Mouse (Mus musculus) ES-Bruce4 (cell line): ENCODE measurements at regions not wholly inside any gene's neighbourhood (a gene's known extent, or its start where the extent isn't known, plus 50 kb on each side); places are given as distances from the start of the nearest gene placed in this dataset.

ENCODE experiments used
- H3K27ac ChIP-seq: 2 replicates; pipeline ENCODE4 v1.5.1; 2012; ENCODE audit warnings: low read length, inconsistent platforms; ENCODE audit not compliant: insufficient read depth
- H3K27me3 ChIP-seq: 2 replicates; pipeline ENCODE4 v1.6.1; 2012; ENCODE audit warnings: mild to moderate bottlenecking, low read length, inconsistent platforms; ENCODE audit not compliant: control insufficient read depth, poor library complexity, insufficient read depth, severe bottlenecking
- H3K36me3 ChIP-seq: 2 replicates; pipeline ENCODE4 v1.6.1; 2012; ENCODE audit warnings: inconsistent platforms, mild to moderate bottlenecking, low read length, moderate library complexity; ENCODE audit not compliant: control insufficient read depth, poor library complexity, insufficient read depth, severe bottlenecking
- H3K4me1 ChIP-seq: one replicate; pipeline ENCODE4 v1.8.1; 2011; ENCODE audit warnings: low read length; ENCODE audit not compliant: control insufficient read depth, insufficient read depth
- H3K4me3 ChIP-seq: 2 replicates; pipeline ENCODE4 v1.5.1; 2011; ENCODE audit warnings: low read depth, mild to moderate bottlenecking, low read length
- H3K9ac ChIP-seq: 2 replicates; pipeline ENCODE4 v1.6.1; 2012; ENCODE audit warnings: low read depth, mild to moderate bottlenecking, inconsistent platforms; ENCODE audit not compliant: poor library complexity, severe bottlenecking
- H3K9me3 ChIP-seq: replicated peaks from 2 replicates; pipeline ENCODE4 v1.6.1; 2012; ENCODE audit warnings: mild to moderate bottlenecking, low read length, inconsistent platforms; ENCODE audit not compliant: control insufficient read depth, poor library complexity, insufficient read depth, severe bottlenecking
- CTCF ChIP-seq: IDR thresholded peaks from one replicate; pipeline ENCODE4 v1.8.1; 2011; ENCODE audit warnings: low read depth, low read length
- EP300 ChIP-seq: IDR thresholded peaks from 2 replicates; pipeline ENCODE4 v1.6.1; 2011; ENCODE audit warnings: low read depth, low read length; ENCODE audit not compliant: insufficient read depth
- POLR2A ChIP-seq: IDR thresholded peaks from one replicate; pipeline ENCODE4 v1.8.1; 2011; ENCODE audit warnings: low read length; ENCODE audit not compliant: insufficient read depth

GRCm38 (mm10) chr13:38740066-38740465, 81.2 kb upstream of the Eef1e1 start:
- no peaks in the 10 kb centered on the region for H3K4me1 ChIP-seq
- H3K9me3 ChIP-seq, result 0 out of 2 replicates have a peak, but pooled peaks cover 2% of the 10 kb centered on the region
- no peak overlapping the region for H3K4me3 ChIP-seq
- H3K27me3 ChIP-seq, result no peaks in the 10 kb centered on the region
- no peak overlapping the region for H3K9ac ChIP-seq
- H3K27ac ChIP-seq, result no peak overlapping the region
- no peak for TF ChIP-seq CTCF
- no peak for TF ChIP-seq POLR2A
- TF ChIP-seq EP300, result no peak
- no peaks in the 10 kb centered on the region for H3K36me3 ChIP-seq

- no peaks in the 10 kb centered on the region for H3K27me3 ChIP-seq
Observed at GRCm38 (mm10) chr13:38736361-38737035, 77.6 kb upstream of the Eef1e1 start.

GRCm38 (mm10) chr13:38735294-38735693, 76.4 kb upstream of the Eef1e1 start:
- no peaks in the 10 kb centered on the region for H3K4me1 ChIP-seq
- no peak overlapping the region for H3K4me3 ChIP-seq
- H3K27ac ChIP-seq, result no peak overlapping the region
- TF ChIP-seq CTCF, result no peak
- TF ChIP-seq POLR2A, result no peak
- no peak for TF ChIP-seq EP300
- H3K9me3 ChIP-seq, result no peaks in the 10 kb centered on the region
- H3K36me3 ChIP-seq, result no peaks in the 10 kb centered on the region
- no peak overlapping the region for H3K9ac ChIP-seq
- no peaks in the 10 kb centered on the region for H3K27me3 ChIP-seq

More at GRCm38 (mm10) chr13:38736361-38737035, 77.6 kb upstream of the Eef1e1 start:
- H3K27ac ChIP-seq, result no peak overlapping the region
- no peak overlapping the region for H3K4me3 ChIP-seq
- no peaks in the 10 kb centered on the region for H3K36me3 ChIP-seq
- no peak for TF ChIP-seq POLR2A
- H3K9me3 ChIP-seq, result no peaks in the 10 kb centered on the region
- H3K4me1 ChIP-seq, result no peaks in the 10 kb centered on the region
- no peak overlapping the region for H3K9ac ChIP-seq

DNA sequence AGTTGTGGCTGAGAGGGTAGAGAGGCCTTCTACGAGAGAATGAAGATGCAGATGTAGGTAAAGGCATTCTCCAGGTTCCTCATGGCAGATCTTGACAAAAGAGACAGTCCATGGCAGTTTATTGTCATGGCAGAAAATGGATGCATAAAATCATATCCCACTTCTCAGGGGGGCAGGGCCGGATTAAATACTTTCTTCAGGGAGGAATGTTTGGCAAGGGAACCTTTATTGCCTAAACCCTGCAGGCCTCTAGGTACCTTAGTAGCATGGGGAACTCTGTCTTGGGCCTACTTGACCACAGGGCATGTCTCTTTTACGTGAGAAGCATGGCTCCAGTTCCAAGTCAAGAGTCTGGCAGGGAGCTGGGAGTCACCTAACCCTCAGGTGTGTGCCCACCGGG, 74.4 kb upstream of the Eef1e1 start:
- no peaks in the 10 kb centered on the region for H3K27me3 ChIP-seq
- no peaks in the 10 kb centered on the region for H3K36me3 ChIP-seq
- H3K9me3 ChIP-seq, result no peaks in the 10 kb centered on the region
- H3K9ac ChIP-seq, result no peak overlapping the region
- H3K4me1 ChIP-seq, result no peaks in the 10 kb centered on the region
- TF ChIP-seq POLR2A (no peak), CTCF (no peak), EP300 (no peak)
- no peak overlapping the region for H3K27ac ChIP-seq
- no peak overlapping the region for H3K4me3 ChIP-seq

GRCm38 (mm10) chr13:38725452-38725851, 66.6 kb upstream of the Eef1e1 start:
- Histone ChIP-seq H3K36me3 (no peaks in the 10 kb centered on the region), H3K4me1 (no peaks in the 10 kb centered on the region), H3K4me3 (no peak overlapping the region), H3K9me3 (no peaks in the 10 kb centered on the region), H3K27me3 (no peaks in the 10 kb centered on the region), H3K27ac (no peak overlapping the region), H3K9ac (no peak overlapping the region)
- TF ChIP-seq EP300 (no peak), POLR2A (no peak), CTCF (no peak)

DNA sequence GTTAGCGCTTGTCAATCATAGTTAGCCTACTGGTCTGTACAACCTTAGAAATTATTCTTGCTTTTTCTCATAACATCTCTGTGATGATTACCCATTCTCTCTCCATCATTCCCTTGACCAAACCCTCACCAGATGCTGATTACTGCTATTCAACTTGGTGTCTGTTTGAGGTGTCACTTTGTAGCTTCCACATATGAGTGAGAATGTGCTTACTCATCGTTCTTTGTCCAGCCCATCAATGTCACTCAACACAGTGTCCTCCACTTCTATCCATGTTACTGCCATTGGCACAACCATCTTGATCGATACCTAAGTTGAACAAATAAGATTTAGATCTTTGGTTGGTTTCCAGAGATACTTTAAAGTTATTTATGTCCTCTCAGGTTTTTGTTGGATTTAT, 62.3 kb upstream of the Eef1e1 start:
- Histone ChIP-seq H3K36me3 (no peaks in the 10 kb centered on the region), H3K4me3 (no peak overlapping the region)
- TF ChIP-seq CTCF, result no peak

DNA sequence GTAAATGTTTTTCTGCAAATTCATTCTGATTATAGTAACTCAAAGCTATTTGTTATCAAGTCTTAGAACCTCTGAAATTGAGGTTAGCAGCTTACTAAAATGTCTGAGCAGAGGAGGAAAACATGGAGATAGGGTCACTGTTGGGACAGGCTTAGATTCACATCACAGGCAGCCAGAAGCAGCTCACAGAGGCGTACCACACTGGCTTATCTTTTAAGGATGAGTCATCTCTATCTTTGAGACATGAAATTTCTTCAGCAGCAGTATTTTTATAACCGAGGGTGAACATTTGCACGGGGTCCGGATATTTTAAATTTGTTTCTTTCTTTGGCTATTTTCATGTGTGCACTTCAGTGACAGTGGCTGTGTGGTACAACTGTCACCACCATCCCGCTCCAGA, 56.0 kb upstream of the Eef1e1 start:
- H3K27me3 ChIP-seq, result no peaks in the 10 kb centered on the region
- no peak for TF ChIP-seq CTCF
- no peak for TF ChIP-seq POLR2A
- TF ChIP-seq EP300, result no peak

More for the DNA sequence above, 62.3 kb upstream of the Eef1e1 start:
- H3K4me1 ChIP-seq, result no peaks in the 10 kb centered on the region
- H3K9me3 ChIP-seq, result no peaks in the 10 kb centered on the region
- H3K9ac ChIP-seq, result no peak overlapping the region
- no peak overlapping the region for H3K27ac ChIP-seq
- no peaks in the 10 kb centered on the region for H3K27me3 ChIP-seq

More for the DNA sequence above, 56.0 kb upstream of the Eef1e1 start:
- no peaks in the 10 kb centered on the region for H3K36me3 ChIP-seq
- no peak overlapping the region for H3K4me3 ChIP-seq
- no peaks in the 10 kb centered on the region for H3K4me1 ChIP-seq
- H3K9ac ChIP-seq, result no peak overlapping the region
- no peaks in the 10 kb centered on the region for H3K9me3 ChIP-seq
- no peak overlapping the region for H3K27ac ChIP-seq
